Mouse (Mus musculus): Measurements from ENCODE around the gene Sergef.

Sergef gene

GRCm38 (mm10) chr7:46403616-46404485 is 235.8 kb downstream of the Sergef start:
- DNase-seq (ENCODE audit: low spot score): no peak

GRCm38 (mm10) chr7:46401371-46402180 is 238.0 kb downstream of the Sergef start:
- DNase-seq (ENCODE audit: low spot score): no peak

GRCm38 (mm10) chr7:46400346-46400745 is 239.3 kb downstream of the Sergef start:
- DNase-seq (ENCODE audit: low spot score): no peak

- DNase-seq (ENCODE audit: low spot score): no peak
These were observed 239.9 kb downstream of the Sergef start for GRCm38 (mm10) chr7:46399676-46400075.

- no peak for DNase-seq (ENCODE audit: low spot score)
These were observed 241.0 kb downstream of the Sergef start for GRCm38 (mm10) chr7:46398612-46399011.

- no peak for DNase-seq (ENCODE audit: low spot score)
These were observed 241.8 kb downstream of the Sergef start for GRCm38 (mm10) chr7:46397732-46398333.

GRCm38 (mm10) chr7:46396928-46397731 is 242.5 kb downstream of the Sergef start:
- DNase-seq (ENCODE audit: low spot score): no peak

- DNase-seq (ENCODE audit: low spot score): peak; percentile 75
These were observed 243.2 kb downstream of the Sergef start, which contains the start of gene Kcnc1 for GRCm38 (mm10) chr7:46396231-46396927. Gene Kcnc1, plus strand, starts transcription at chr7:46396497.

- no peak for DNase-seq (ENCODE audit: low spot score)
These were observed 244.0 kb downstream of the Sergef start for GRCm38 (mm10) chr7:46395571-46395970.

- no peak for DNase-seq (ENCODE audit: low spot score)
These were observed 244.7 kb downstream of the Sergef start for GRCm38 (mm10) chr7:46394933-46395332.

GRCm38 (mm10) chr7:46393718-46394511 is 245.7 kb downstream of the Sergef start:
- DNase-seq (ENCODE audit: low spot score): no peak
